Mouse (Mus musculus): ENCODE results near the gene Atpaf1. TPM values are rescaled to one million over a fixed set of nuclear protein-coding genes. Genes with fewer than 3 reads are reported as not detected.
A peak's percentile ranks its signal among the peaks of the same experiment; 100 is the strongest.

Gene Atpaf1
- polyA plus RNA-seq, 1 experiment from 2014 or later = 30.1 TPM

DNA sequence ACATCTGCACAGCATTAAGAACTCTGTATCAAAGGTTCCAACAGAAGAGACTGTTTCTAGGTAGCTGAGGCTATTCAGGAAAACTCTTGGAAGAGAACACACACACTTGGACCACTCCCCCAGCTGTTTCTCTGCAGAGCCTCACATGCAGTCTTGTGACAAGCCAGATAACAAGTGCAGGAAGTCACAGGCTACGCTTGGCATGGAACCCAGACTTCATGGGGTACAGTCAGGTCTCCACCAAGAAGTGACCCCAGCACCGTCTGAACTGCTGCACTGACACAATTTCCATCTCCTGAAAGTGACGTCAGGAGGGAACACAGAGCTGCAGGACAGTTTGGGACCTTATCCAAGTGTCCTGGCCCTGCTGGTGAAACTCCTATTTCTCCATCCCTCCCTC, 37.3 kb downstream of the Atpaf1 start:
- Histone ChIP-seq H3K27ac (ENCODE audit: low read depth, low read length) (no peak overlapping the region), H3K4me2 (ENCODE audit: low read length) (no peak overlapping the region), H3K9ac (ENCODE audit: low read length) (no peak overlapping the region), H3K4me1 (ENCODE audit: control insufficient read depth, insufficient read depth, low read length) (no peaks in the 10 kb centered on the region), H3K4me3 (ENCODE audit: low read depth, low read length) (no peak overlapping the region), H3K9me3 (replicated peaks; ENCODE audit: control insufficient read depth, low read length) (no peaks in the 10 kb centered on the region), H3K36me3 (ENCODE audit: control insufficient read depth, insufficient read depth, low read length) (no peaks in the 10 kb centered on the region), H3K27me3 (replicated peaks; ENCODE audit: control insufficient read depth, insufficient read depth, low read length) (no peaks in the 10 kb centered on the region)
- DNase-seq (ENCODE audit: low spot score) (no peak), ATAC-seq (no peak)
- WGBS = 80% methylated on average over 3 of the region's 3 CpGs

DNA sequence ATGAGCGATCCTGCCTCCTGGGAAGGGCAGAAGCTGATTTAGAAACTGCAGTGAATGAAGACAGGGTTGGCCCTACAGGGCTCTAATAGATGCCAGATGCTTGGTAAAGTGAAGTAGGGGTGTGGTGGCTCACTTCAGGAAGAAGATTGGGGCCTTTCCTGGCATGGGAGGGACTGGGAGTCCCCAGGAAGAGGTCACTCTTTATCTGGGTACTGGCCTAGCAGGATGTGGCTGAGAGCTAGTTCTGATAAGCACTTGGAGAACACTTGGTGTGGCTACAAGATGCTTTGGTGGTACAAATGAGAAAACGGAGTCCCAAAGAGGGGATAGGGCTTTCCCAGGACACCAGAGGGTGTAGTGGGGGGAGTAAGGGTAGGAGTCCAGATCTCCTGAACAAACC, 39.6 kb downstream of the Atpaf1 start:
- H3K36me3 ChIP-seq (ENCODE audit: control insufficient read depth, insufficient read depth, low read length) = no peaks in the 10 kb centered on the region
- H3K9me3 ChIP-seq (replicated peaks; ENCODE audit: control insufficient read depth, low read length) = no peaks in the 10 kb centered on the region
- WGBS = 87% methylated on average over 2 of the region's 2 CpGs
- H3K4me1 ChIP-seq (ENCODE audit: control insufficient read depth, insufficient read depth, low read length) = peaks cover 6% of the 10 kb centered on the region
- H3K27me3 ChIP-seq (replicated peaks; ENCODE audit: control insufficient read depth, insufficient read depth, low read length) = no peaks in the 10 kb centered on the region
- DNase-seq (ENCODE audit: low spot score) (no peak), ATAC-seq (no peak)
- H3K4me2 ChIP-seq (ENCODE audit: low read length) = no peak overlapping the region
- H3K4me3 ChIP-seq (ENCODE audit: low read depth, low read length) = no peak overlapping the region
- H3K27ac ChIP-seq (ENCODE audit: low read depth, low read length) = no peak overlapping the region
- H3K9ac ChIP-seq (ENCODE audit: low read length) = no peak overlapping the region

DNA sequence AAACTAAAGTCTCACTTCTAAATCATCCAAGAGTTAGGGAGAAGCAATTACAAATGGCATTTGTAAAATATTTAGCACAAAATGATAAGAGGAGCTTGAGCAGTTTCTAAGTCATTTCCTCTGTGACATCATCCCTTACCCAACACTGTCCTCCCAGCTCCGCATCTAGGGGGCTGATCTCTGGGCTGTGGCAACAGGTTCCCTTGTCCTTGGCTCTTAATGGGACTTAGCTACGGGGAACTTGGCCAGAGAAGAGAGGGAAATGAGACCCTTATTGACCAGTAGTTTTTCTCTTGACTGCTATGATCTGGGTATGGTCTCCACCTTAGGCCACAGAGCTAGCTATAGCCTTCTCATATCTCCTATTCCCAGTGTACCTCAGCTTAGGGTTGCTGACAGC, 40.7 kb downstream of the Atpaf1 start:
- 80% methylated on average over 2 of the region's 2 CpGs for WGBS
- no peaks in the 10 kb centered on the region for H3K36me3 ChIP-seq (ENCODE audit: control insufficient read depth, insufficient read depth, low read length)

DNA sequence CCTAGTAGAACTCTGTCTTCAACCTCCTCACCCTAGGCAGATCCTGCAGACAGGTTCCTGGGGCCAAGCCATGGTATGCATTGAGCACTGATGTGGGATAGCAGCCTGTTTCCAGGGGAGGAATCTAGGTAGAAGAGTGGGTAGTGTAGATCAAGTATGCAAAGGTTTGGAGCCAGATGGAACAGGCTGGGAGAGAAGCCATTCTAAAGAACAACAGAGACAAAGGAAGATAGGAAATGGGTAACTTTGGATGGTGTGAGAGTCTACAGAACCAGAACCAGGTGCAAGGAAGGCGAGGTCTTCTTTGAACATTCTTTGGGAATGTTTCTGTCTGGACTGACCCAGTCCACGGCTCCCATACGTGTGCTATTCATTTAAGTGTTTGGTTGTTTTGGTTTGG, 42.5 kb downstream of the Atpaf1 start:
- H3K9ac ChIP-seq (ENCODE audit: low read length) = no peak overlapping the region
- H3K4me2 ChIP-seq (ENCODE audit: low read length) = peak overlapping the region; percentile 85; the same call in 1 of the 2 replicates
- H3K27ac ChIP-seq (ENCODE audit: low read depth, low read length) = no peak overlapping the region
- DNase-seq (ENCODE audit: low spot score) (no peak), ATAC-seq (no peak)
- peaks cover 6% of the 10 kb centered on the region for H3K4me1 ChIP-seq (ENCODE audit: control insufficient read depth, insufficient read depth, low read length)
- WGBS = 73% methylated on average over 3 of the region's 3 CpGs
- no peaks in the 10 kb centered on the region for H3K9me3 ChIP-seq (replicated peaks; ENCODE audit: control insufficient read depth, low read length)
- no peak overlapping the region for H3K4me3 ChIP-seq (ENCODE audit: low read depth, low read length)
- H3K27me3 ChIP-seq (replicated peaks; ENCODE audit: control insufficient read depth, insufficient read depth, low read length) = no peaks in the 10 kb centered on the region
- no peaks in the 10 kb centered on the region for H3K36me3 ChIP-seq (ENCODE audit: control insufficient read depth, insufficient read depth, low read length)

More for the DNA sequence above, 40.7 kb downstream of the Atpaf1 start:
- Histone ChIP-seq H3K4me1 (ENCODE audit: control insufficient read depth, insufficient read depth, low read length) (peaks cover 6% of the 10 kb centered on the region), H3K27me3 (replicated peaks; ENCODE audit: control insufficient read depth, insufficient read depth, low read length) (no peaks in the 10 kb centered on the region), H3K4me2 (ENCODE audit: low read length) (no peak overlapping the region), H3K9me3 (replicated peaks; ENCODE audit: control insufficient read depth, low read length) (no peaks in the 10 kb centered on the region), H3K27ac (ENCODE audit: low read depth, low read length) (no peak overlapping the region), H3K9ac (ENCODE audit: low read length) (no peak overlapping the region), H3K4me3 (ENCODE audit: low read depth, low read length) (no peak overlapping the region)
- ATAC-seq (no peak), DNase-seq (ENCODE audit: low spot score) (no peak)

DNA sequence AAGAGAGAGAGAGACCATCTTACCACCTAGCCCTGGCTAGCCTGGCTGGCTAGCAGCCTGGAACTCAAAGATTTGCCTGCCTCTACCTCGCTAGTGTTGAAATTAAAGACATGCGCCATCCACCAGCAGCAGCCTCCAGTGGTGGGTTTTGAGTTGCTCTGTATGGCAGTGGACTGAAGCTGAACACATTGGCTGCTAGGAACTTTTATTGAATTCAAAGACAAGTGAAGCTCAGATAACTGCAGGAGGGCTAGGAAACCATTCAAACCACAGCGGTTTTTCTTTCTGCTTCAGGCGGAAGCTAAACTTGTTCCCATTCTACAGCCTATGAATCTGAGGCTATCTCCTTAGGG, 42.9 kb downstream of the Atpaf1 start:
- Histone ChIP-seq H3K4me2 (ENCODE audit: low read length) (peak overlapping the region; percentile 85), H3K9ac (ENCODE audit: low read length) (peak overlapping the region; percentile 75), H3K36me3 (ENCODE audit: control insufficient read depth, insufficient read depth, low read length) (no peaks in the 10 kb centered on the region), H3K4me3 (ENCODE audit: low read depth, low read length) (peak overlapping the region; percentile 85), H3K27me3 (replicated peaks; ENCODE audit: control insufficient read depth, insufficient read depth, low read length) (no peaks in the 10 kb centered on the region), H3K27ac (ENCODE audit: low read depth, low read length) (peak overlapping the region; percentile 14; the same call in 1 of the 2 replicates), H3K9me3 (replicated peaks; ENCODE audit: control insufficient read depth, low read length) (no peaks in the 10 kb centered on the region), H3K4me1 (ENCODE audit: control insufficient read depth, insufficient read depth, low read length) (peaks cover 6% of the 10 kb centered on the region)
- 2% methylated on average over 4 of the region's 4 CpGs for WGBS
- DNase-seq (ENCODE audit: low spot score) (no peak), ATAC-seq (peak; percentile 30)

DNA sequence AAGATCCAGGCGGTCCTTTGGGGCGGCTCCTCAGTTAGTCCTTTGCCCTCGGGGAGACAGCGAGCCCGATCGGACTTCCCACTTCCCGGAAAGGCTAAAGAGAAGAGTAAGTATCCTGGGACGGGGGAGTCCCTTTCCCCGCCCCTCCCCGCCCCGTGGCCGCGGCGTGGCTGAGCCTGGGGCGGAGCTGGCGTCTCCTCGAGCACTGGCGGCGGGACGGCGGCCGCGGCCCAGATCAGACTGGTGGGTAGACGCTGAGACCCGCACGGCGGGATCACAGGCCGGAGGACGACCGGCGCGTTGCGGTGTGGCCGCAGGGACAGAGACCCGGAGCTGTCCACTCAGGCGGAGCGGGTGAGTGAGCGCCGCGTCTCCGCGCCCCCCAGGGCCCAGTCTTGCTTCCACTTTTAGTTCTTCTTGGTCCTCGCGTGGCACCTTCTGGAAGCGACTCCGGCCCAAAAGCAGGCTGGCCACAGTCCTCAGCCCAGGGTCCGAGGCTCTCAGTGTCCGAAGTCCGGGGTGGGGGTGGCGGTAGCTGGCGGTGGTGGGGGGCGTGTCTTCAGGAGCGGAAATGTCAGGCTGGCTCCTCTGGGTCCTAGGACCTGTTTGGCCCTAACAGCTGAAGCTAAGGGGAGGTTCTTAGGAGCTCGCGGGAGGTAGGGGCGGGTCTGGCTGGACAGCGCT, 43.4 kb downstream of the Atpaf1 start, which contains the start of gene Mob3c:
Gene Mob3c (plus strand): TSS at position 205 of the 684 bp plus-strand sequence.
- no peaks in the 10 kb centered on the region for H3K27me3 ChIP-seq (replicated peaks; ENCODE audit: control insufficient read depth, insufficient read depth, low read length)
- H3K9me3 ChIP-seq (replicated peaks; ENCODE audit: control insufficient read depth, low read length) = no peaks in the 10 kb centered on the region
- H3K27ac ChIP-seq (ENCODE audit: low read depth, low read length) = peak within 1 kb of the TSS; percentile 14; the same call in 1 of the 2 replicates
- peak within 1 kb of the TSS; percentile 85 for H3K4me2 ChIP-seq (ENCODE audit: low read length)
- H3K4me3 ChIP-seq (ENCODE audit: low read depth, low read length) = peak within 1 kb of the TSS; percentile 85
- H3K4me1 ChIP-seq (ENCODE audit: control insufficient read depth, insufficient read depth, low read length) = peaks cover 6% of the 10 kb centered on the region
- ATAC-seq (peak; percentile 90), DNase-seq (ENCODE audit: low spot score) (peak; percentile 75)
- under 1% methylated on average over 49 of the region's 57 CpGs for WGBS
- H3K36me3 ChIP-seq (ENCODE audit: control insufficient read depth, insufficient read depth, low read length) = no peaks in the 10 kb centered on the region
- peak within 1 kb of the TSS; percentile 75 for H3K9ac ChIP-seq (ENCODE audit: low read length)

DNA sequence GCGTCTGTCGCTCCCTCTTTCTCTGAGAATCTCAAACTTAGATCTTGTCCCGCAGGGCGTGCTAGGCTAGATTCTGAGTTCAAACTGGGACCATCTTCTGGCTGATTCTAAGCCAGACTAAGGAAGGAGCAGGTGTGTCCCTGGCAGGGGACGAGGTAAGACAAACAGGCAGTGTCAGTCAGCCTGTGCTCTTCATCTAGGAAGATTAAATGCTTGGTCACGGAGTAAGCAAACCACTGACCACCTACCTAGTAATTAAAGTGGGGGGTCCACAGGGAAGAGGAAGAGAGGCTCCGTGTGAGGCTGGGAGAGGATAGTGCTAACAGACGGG, 43.9 kb downstream of the Atpaf1 start:
- ATAC-seq (no peak; the same call in none of the 2 replicates), DNase-seq (ENCODE audit: low spot score) (no peak)
- WGBS = 8% methylated on average over 8 of the region's 8 CpGs

DNA sequence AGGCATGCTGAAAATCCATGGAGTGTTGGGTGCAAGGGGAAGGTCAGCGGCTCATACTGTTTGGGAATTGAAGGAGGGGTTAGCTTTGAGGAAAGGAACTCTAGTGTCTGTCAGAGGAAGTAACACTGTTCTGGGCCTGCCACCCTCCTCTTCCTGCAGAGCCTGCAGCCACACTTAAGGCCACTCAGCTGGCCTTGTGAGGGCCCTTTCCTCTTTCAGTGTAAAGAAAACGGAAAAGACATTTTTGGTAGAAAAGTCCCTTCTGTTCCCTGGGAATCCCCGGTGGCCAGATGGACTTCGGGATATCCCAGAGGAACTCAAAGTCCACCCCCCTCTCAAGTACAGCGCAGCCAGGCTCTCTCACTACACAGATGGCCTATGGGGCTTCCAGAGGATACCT, 45.9 kb downstream of the Atpaf1 start:
- no peak for DNase-seq (ENCODE audit: low spot score)
- WGBS = 81% methylated on average over 5 of the region's 5 CpGs
- no peak overlapping the region for H3K4me3 ChIP-seq (ENCODE audit: low read depth, low read length)
- H3K27me3 ChIP-seq (replicated peaks; ENCODE audit: control insufficient read depth, insufficient read depth, low read length) = no peaks in the 10 kb centered on the region
- peaks cover 6% of the 10 kb centered on the region for H3K4me1 ChIP-seq (ENCODE audit: control insufficient read depth, insufficient read depth, low read length)
- no peaks in the 10 kb centered on the region for H3K9me3 ChIP-seq (replicated peaks; ENCODE audit: control insufficient read depth, low read length)
- no peaks in the 10 kb centered on the region for H3K36me3 ChIP-seq (ENCODE audit: control insufficient read depth, insufficient read depth, low read length)
- no peak for ATAC-seq
- H3K4me2 ChIP-seq (ENCODE audit: low read length) = no peak overlapping the region
- H3K27ac ChIP-seq (ENCODE audit: low read depth, low read length) = no peak overlapping the region
- no peak overlapping the region for H3K9ac ChIP-seq (ENCODE audit: low read length)

More for the DNA sequence above, 43.9 kb downstream of the Atpaf1 start:
- H3K9me3 ChIP-seq (replicated peaks; ENCODE audit: control insufficient read depth, low read length) = no peaks in the 10 kb centered on the region
- no peaks in the 10 kb centered on the region for H3K27me3 ChIP-seq (replicated peaks; ENCODE audit: control insufficient read depth, insufficient read depth, low read length)
- H3K27ac ChIP-seq (ENCODE audit: low read depth, low read length) = no peak overlapping the region
- peak overlapping the region; percentile 85 for H3K4me2 ChIP-seq (ENCODE audit: low read length)
- peak overlapping the region; percentile 75; the same call in 1 of the 2 replicates for H3K9ac ChIP-seq (ENCODE audit: low read length)
- H3K36me3 ChIP-seq (ENCODE audit: control insufficient read depth, insufficient read depth, low read length) = no peaks in the 10 kb centered on the region
- H3K4me3 ChIP-seq (ENCODE audit: low read depth, low read length) = peak overlapping the region; percentile 85
- peaks cover 6% of the 10 kb centered on the region for H3K4me1 ChIP-seq (ENCODE audit: control insufficient read depth, insufficient read depth, low read length)

DNA sequence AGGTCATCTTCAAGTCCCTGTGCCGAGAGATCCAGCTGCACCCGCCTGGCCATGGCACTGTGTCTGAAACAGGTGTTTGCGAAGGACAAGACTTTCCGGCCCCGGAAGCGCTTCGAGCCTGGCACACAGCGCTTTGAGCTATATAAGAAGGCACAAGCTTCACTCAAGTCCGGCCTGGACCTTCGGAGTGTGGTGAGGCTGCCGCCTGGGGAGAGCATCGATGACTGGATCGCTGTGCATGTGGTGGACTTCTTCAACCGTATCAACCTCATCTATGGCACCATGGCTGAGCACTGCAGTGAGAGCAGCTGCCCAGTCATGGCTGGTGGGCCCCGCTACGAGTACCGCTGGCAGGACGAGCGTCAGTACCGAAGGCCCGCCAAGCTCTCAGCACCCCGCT, 46.6 kb downstream of the Atpaf1 start:
- H3K36me3 ChIP-seq (ENCODE audit: control insufficient read depth, insufficient read depth, low read length) = no peaks in the 10 kb centered on the region
- no peak overlapping the region for H3K4me3 ChIP-seq (ENCODE audit: low read depth, low read length)
- ATAC-seq (no peak), DNase-seq (ENCODE audit: low spot score) (no peak)
- H3K27me3 ChIP-seq (replicated peaks; ENCODE audit: control insufficient read depth, insufficient read depth, low read length) = no peaks in the 10 kb centered on the region
- peaks cover 6% of the 10 kb centered on the region for H3K4me1 ChIP-seq (ENCODE audit: control insufficient read depth, insufficient read depth, low read length)
- 94% methylated on average over 22 of the region's 22 CpGs for WGBS
- no peaks in the 10 kb centered on the region for H3K9me3 ChIP-seq (replicated peaks; ENCODE audit: control insufficient read depth, low read length)
- H3K27ac ChIP-seq (ENCODE audit: low read depth, low read length) = no peak overlapping the region
- no peak overlapping the region for H3K4me2 ChIP-seq (ENCODE audit: low read length)
- H3K9ac ChIP-seq (ENCODE audit: low read length) = no peak overlapping the region

Data from forebrain, embryonic 14.5 days (tissue).